Mouse (Mus musculus) frontal cortex, postnatal 36 days (tissue): ENCODE data around the gene Pnma1.
A peak's percentile ranks its signal among the peaks of the same experiment; 100 is the strongest.

ENCODE experiments used
- DNase-seq, 2 experiments: peaks; one replicate each; pipeline ENCODE4 v3.0.0; 2022; ENCODE audit warnings: low spot score in 2 of 2

Gene Pnma1

GRCm38 (mm10) chr12:84178652-84179445 lies 30.6 kb upstream of the Pnma1 start:
- DNase-seq = no peak

GRCm38 (mm10) chr12:84178052-84178451 lies 29.8 kb upstream of the Pnma1 start:
- DNase-seq = no peak

DNA sequence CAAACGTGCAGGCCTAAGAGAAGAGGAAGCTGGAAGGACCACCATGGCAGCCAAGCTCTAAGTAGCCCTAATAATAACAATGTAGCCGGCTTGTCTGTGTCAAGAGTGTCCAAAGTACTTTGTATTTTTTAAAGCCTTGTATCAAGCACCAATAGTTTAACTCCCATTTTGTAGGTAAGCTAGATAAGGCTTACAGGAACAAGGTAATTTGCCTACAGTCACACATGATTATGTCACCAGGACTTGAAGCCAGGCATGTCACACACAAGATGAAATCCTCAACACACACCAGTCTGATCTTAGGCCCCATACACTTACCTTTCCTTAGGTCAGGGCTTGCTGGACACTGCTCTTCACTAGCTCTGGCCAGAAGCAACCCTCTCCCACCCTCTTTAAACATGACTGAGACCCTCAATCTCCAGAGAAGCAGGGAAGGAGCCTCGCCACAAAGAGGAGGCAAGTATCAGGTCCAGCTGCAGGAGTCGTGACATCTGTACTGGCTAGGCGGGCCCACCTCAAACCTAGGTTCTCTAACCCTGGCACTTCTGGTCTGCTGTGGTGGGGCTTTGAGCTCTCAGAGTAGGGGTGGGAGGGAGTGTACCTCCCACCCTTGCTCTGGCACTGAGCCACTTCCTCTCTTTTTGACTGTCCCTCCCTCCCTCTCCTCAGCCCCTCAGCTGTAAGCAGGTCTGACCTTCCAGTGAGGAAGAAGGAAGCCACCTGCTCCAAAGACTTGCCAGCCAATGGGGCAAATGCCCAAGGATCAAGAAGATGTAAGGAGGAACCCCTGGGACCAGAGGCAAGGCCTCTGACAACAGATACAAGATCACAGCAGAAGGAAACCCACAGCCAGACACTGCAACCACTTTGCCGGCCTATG lies 28.8 kb upstream of the Pnma1 start:
- DNase-seq = no peak

DNA sequence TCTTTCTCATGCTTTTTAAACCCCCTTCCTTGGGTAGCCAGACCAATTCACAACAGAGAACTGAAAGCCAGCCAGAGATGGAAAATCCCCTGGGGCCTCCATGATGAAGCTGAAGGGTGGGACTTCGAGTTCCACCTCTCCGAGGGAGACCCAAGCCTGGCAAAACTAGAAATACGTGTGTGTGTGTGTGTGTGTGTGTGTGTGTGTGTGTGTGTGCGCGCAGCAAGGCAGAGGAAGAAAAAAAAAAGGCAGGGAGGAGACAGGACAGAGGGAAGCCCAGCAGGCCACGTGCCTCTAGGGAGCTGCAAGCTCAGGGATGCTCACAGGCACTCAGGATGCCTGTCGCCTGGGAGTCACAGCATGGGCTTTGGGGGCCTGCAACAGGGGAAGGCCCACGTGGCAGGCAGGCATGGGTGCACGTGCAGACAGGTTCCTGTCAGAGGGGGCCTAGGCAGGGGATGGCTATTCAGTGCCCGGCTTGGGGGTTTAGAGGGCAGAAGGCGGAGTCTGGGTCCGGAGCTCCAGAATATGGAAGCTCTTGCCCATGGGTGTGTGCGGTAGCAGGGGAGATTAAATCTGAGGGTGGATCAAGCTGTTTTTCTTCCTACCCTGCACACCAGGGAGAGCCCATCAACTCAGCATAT lies 28.0 kb upstream of the Pnma1 start:
- peak in 1 of 2 experiments; percentile 41 for DNase-seq

DNA sequence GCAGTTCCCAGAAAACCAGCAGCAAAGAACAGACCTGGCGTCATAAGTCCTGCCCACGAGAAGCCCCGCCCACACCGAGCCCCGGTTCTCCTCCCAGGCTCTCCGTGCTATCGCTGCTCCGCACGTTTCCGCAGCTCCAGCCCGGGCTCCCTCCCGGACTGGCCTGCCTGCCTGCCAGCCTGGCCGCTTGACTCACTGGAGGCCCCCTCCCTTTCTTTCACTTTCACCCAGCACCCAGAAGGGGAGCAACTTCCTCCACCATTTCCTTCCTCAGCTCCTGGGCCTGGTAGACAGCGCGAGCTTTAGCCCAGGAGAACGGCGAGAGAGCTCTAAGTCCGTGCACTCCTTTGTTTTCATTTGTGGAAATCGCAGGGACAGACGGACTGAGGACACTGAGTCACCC lies 27.4 kb upstream of the Pnma1 start:
- peak; percentile 86 for DNase-seq

DNA sequence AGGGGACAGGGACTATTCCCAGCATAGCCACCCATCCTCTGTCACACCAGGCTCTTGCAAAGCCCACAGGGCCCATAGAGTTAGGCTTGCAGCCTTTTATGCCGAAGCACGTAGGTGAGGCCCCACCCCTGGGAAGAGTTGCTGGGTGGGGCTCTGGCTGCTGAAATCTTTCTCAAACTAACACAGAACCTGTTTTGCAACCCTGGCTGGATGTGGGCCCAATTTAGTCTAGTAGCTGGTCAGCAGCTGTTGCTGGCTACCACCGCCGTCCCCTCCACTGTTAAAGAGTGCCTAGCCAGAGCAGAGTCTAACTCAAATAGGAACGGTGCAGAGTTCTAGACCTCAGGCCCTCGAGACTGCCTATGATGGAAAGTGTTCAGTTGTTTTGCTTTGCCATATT lies 26.6 kb upstream of the Pnma1 start:
- DNase-seq = no peak

GRCm38 (mm10) chr12:84174190-84174811 lies 26.0 kb upstream of the Pnma1 start:
- DNase-seq = no peak

DNA sequence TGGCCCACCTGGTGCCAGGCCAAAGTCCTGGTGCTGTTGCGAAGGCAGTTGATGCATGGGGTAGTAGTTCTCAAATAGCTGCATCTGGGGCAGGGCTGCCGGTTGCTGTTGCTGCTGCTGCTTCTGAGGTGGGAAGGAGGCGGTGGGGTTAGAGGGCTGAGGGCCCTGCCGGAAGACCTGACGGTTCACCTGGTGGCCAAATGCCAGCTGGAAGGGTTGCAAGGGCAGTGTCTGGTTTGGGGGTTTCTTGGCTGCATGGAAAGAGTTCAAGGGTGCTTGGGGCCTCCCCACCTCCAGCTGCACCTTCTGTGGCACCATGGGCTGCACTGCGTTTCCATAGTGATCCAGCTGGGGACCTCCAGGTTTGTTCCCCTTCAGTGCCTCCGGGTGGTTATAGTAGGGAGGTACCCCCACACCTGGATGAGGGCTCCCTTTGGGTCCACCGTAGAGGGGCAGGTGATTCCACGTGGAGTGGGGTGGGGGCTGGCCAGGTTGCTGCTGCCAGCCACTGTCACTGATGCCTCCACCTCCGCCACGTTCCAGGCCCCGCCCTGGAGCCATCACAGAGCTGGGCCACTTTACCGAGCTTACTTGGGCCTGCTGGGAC lies 25.1 kb upstream of the Pnma1 start:
- no peak for DNase-seq

DNA sequence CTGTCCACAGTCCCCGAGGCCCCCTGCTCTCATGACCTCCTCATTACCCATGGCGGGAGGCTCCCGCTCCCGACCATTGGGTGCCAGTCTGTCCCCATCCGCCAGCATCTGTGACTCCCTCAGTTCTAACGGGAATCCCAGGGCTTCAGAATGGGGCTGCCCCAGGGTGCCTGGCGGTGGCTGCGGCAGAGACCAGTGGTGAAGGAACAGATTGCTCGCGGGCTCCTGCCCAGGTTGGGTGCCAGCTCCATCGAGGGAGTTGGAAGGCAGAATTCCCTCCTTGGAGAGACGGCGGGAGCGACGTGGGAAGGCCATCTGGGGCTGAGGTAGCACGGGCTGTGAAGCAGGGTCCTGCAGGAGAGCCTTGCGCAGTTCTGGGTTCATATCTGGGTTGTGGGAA lies 24.6 kb upstream of the Pnma1 start:
- no peak for DNase-seq

DNA sequence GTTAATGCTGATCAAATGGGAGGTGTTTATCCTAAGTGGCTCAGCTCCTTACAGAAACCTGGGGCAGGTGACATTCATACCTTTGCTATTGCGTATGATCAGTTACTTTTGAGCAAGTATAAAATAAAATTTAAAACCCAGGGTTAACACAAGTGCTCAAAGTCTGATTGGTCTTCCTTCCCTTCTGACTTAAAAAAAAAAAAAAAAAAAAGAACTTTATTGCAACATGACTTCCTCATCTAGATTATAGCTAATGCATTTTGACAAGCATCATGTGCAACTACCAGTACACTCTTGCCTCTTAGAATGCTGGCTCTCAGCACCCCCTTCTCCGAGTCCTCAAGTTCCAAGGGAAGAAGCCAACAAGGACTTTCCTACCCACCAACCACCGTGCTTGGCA lies 23.9 kb upstream of the Pnma1 start:
- no peak for DNase-seq

- DNase-seq = no peak
Observed at GRCm38 (mm10) chr12:84170610-84171009, 22.3 kb upstream of the Pnma1 start.

- DNase-seq = no peak
Observed at GRCm38 (mm10) chr12:84165631-84166373, 17.5 kb upstream of the Pnma1 start.

GRCm38 (mm10) chr12:84163586-84164110 lies 15.4 kb upstream of the Pnma1 start:
- DNase-seq = no peak

DNA sequence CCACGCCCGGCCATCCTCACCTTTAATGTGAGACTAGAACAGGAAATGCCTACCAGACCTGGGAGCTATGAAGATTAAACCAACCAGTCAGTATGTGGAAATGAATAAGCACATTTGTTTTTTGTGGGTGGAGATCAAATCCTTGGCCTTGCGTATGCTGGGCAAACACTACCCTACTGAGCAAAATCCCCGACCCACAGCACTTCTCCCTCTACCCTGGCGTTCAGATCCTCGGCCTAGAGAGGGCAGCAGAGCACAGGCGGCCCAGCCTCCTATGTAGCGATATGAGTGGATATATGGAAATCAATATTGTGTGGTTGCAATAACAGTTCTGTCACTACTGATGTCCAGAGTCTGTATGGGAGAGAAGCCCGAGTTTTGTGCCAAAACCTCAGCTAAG lies 14.8 kb upstream of the Pnma1 start:
- DNase-seq = no peak

DNA sequence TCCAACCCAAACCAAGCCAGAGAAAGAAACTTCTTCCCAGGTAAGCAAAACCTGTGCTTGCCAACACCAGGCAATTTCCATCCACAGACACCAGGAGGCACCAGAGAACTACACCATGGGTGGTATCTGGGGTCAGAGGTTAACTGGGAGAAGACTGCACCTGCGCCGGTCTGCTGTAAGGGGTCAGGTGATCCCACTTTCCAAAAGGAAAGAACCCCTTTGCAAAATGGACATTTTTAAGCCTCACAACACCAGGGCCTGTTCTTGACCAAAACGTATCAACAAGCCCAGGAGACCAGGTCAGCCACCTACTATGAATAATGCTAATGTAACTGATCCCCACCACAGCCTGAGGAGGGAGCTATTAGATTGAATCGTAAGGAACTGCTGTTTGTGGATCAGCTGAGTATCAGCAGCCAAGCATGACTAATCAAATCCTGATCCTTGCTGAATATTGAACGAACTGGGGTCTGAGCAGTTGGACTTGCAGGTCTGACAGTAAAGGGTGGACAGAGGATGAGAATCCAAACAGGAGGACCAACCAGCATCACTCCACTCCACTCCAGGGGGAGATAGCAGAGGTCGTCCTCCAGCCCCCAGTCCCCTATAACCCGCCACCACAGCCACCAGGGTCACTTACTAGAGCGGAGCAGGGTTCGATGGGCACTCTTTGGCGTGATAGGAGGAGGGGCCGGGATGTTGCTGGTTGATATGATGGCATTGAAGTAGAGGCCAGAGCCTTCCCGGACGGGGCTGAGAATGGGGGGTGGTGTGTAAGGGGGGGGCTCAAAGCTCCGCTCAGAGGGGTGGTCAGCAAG lies 13.5 kb upstream of the Pnma1 start:
- DNase-seq = no peak

GRCm38 (mm10) chr12:84161116-84161515 lies 12.8 kb upstream of the Pnma1 start:
- DNase-seq = no peak

DNA sequence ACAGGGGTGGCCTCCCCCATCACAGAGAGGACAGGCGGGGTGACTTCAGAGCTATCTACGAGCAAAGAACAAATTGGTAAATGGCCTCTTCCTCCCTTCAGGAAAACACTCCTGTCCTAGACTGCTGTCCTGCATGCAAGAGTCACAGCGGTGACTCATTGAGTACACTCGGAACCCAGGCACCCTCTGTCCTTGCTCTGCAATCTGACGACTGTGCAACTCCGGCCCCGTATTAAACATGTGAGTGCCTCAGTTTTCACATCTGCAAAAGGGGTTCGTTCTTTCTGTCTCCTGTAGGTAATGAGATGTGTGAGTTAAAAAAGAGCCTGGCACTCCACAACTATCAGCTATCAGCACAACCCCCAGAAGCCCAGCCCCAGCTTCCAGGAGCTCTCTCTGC lies 12.2 kb upstream of the Pnma1 start:
- DNase-seq = no peak

- DNase-seq = no peak
Observed at GRCm38 (mm10) chr12:84158156-84158555, 9.9 kb upstream of the Pnma1 start.

- no peak for DNase-seq
Observed at GRCm38 (mm10) chr12:84156210-84156609, 7.9 kb upstream of the Pnma1 start.

- DNase-seq = no peak
Observed at GRCm38 (mm10) chr12:84155523-84155871, 7.2 kb upstream of the Pnma1 start.
